Mouse (Mus musculus): ENCODE results near the gene Adra2c.

Gene Adra2c

DNA sequence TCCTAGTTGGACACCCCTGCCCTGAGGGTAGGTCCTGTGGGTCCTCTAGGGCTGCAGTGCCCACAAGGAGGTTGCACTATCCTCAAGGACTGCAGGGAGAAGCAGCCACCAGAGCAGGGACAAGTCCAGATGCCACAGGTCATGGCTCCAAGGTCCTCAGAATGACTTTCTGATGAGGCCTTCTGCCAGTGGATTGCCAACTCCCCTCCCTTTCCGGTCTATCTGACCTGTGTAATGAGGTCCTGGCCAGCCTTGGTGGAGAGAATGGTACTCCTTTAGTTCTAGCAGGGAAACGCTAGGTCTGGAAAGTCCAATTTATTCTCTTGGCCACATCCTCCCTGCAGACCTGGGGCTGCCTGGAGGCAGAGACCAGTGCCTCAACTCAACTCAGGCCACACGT, at the start of gene Adra2c:
Adra2c (plus strand) TSS at position 301 of the 400 bp plus-strand sequence.
- no peak for DNase-seq (ENCODE audit: low read depth, low spot score)

DNA sequence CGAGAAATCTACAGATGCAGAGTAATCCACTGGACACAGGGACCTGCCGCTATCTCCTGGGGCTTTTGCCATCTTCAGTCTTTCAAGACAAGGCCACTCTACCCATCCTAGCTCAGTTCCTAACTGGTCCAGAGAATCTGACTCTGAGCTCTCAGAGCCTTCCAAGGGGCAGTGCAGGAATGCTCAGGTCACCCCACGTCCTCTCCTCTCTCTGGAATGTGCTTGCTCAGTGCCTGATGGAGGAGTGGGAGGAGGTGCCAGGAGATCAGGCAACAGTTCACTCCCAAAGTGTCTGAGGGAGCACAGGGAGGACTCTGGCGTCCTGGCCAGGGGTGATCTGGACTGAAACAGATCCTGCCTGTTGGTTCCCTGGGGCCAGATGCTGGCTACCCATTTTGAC, 45.0 kb upstream of the Adra2c start:
- peak; percentile 9 for DNase-seq (ENCODE audit: low read depth, low spot score)

- DNase-seq (ENCODE audit: low read depth, low spot score) = no peak
Observed at GRCm38 (mm10) chr5:35237757-35238156, 40.4 kb upstream of the Adra2c start.

DNA sequence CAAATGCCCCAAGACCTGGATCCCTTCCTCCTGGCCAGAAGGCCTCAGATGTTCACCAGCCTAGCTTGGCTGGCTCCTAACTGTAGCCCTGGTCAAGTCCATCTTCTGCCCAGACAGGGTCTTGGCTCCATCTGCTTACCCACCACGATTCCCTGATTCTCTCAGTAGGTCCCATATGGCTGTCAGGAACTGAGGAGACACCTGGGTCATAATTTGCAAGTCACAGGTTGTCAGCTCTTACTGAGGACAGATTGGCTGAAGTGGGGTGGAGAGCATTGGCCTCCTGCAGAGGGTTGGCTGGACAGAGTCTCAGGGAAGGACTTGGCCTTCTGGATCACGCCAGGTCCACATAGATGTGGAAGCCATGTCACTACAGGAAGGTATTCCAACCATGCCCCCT, 39.5 kb upstream of the Adra2c start:
- no peak for DNase-seq (ENCODE audit: low read depth, low spot score)

DNA sequence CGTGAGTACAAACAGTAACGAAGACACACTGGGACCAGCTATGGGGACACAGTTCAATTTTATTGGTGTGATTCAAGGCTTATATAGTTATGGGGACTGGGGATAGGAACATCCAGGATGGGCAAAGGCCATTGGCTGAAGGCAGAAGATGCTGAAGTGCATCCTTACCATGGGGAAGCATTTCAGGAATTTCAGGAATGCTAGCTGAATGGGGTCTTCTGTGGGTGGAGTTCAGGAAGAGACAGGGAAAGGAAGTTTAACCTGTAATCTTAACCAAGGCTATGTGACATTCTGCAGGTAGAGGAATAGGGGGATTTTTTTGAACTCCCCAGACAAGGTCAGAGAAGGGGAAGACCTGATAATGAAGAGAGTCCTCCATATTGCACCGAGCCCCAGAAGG, 36.6 kb upstream of the Adra2c start:
- DNase-seq (ENCODE audit: low read depth, low spot score) = no peak

DNA sequence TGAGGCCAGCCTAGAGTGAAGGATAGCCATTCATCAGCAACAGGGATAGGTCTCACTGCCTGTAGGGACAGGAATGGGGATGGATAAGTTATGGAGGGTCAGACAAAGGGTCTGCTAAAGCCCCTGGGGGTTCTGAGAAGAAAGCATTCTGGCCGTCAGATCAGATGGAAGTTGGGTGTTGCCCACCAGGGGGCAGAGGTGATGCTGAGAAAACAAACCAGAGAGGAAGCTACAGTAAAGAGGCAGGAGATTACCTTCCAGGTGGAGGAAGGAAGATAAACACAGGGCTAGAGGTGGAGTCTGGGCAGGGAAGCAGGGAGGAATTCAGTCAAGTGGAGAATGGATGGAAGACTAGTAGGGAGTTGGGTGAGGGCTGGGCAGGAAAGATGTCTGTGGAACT, 33.9 kb upstream of the Adra2c start:
- DNase-seq (ENCODE audit: low read depth, low spot score) = peak; percentile 25

DNA sequence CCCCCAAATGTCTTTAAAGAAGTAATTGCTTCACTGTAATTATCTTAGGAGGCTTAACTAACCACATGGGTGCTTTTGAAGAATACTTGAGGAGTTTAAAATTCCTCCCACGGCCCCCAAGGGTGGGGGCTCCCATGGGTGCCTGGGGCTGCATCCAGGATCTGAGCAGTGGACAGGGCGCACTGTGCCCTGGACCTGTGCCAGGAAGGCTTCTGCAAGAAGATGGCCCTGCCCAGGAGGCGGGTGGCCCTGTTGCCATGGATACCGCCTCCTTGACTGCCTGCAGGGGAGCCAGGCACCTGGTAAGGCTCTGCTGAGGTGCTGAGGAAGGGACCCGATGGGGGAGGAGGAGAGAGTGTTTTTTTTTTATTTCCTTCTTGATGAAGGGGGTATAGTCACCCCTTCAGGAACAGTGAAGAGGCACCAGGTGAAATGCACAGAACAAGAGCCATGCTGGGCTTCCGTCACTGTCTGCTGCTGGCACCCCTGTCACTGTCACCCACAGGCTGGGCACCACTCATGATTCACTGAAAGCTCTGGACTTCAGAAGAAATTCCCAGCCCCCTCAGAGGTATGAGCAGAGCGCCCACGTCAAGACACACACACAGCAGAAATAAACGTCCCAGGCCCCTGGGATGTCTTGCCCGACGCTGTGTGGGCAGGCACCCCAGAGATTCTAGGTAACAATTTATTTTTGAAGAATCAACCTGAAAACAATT, 32.4 kb upstream of the Adra2c start:
- DNase-seq (ENCODE audit: low read depth, low spot score) = no peak

DNA sequence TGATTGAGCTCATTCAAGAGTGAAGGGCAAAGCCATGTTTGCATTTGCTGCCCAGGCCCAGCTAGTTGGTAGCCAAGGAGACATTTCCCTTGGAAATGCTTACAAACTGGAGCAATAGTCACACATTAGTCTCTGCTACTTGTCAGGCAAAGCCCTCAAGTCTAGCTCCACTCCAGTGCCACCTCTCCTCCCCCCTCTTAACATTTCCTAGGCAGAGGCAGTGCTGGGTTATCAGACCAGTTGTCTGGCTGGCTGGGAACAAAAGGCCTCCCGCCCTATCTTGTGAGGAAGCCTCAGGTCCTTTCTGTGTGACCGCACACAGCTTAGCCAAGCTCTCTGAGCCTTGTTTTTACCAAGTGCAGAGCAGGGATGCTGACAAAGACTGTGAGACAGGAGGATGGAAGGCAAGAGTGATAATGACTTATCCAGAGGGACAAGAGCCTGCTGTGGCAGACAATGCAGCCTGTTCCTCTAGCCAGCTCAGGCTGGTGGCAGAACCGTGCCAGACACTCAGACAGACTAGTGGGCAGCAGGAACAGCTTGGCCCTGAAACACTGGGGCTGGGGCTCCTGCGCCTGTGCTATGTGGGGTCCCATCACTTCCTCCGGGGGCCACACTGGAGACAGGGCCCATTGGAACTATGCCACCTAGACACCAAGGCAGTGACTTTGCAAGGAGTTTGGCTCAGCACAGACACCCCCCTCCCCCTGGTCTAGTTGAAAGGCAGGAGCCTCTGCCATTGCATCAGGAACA, 23.0 kb upstream of the Adra2c start:
- DNase-seq (ENCODE audit: low read depth, low spot score) = no peak

DNA sequence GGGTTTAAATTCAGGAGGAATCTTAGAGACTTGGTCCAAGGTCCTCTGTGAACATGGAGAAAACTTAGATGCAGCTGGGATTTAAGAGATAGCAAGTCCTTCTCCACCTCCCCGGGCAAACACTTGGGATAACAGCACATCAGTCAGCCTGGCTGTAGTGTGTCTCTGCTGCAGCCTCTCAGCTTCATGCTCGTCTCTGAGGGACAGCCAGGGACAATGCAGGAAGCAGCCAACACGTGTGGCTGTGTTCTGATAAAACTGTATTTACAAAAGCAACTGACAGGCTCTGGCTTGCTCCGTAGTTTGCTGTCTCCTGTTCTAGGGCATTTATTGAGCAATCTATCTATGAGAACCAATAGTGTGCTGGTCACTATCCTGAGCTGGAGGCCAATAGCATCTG, 14.4 kb upstream of the Adra2c start:
- DNase-seq (ENCODE audit: low read depth, low spot score) = no peak

DNA sequence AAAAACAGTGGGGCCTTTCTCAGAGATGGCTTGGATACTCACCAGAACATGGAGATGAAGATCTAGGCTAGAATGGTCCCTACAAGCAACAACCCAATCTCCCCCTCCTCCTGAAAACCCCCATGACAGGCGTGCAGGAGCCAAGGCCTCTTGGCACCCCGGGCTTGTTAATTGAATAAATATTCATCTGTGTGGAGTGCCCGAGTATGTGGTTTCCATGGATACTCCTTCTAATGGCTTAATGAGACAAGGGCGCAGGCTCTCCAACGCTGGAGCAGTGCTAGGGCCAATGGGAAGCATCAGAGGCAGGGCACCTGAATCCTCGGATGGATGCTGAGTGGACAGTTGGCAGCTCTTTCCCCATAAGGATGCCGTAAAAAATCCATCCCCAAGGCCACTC, 10.6 kb upstream of the Adra2c start:
- no peak for DNase-seq (ENCODE audit: low read depth, low spot score)

GRCm38 (mm10) chr5:35275356-35275755, 2.8 kb upstream of the Adra2c start:
- no peak for DNase-seq (ENCODE audit: low read depth, low spot score)

- DNase-seq (ENCODE audit: low read depth, low spot score) = no peak
Observed at GRCm38 (mm10) chr5:35278741-35279695, 899 bp downstream of the Adra2c start.

DNA sequence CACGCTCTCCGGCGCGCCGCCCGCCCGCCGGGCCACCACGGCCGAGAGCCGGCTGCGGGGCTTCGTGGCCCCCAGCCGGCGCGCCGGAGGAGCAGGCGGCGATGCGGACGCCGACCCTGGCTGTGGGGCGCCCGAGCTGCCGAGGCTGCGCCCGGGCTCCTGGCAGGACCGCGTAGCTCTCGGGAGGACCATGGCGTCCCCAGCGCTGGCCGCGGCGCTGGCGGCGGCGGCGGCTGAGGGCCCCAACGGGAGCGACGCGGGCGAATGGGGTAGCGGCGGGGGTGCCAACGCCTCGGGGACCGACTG, 1.5 kb downstream of the Adra2c start:
- no peak for DNase-seq (ENCODE audit: low read depth, low spot score)

DNA sequence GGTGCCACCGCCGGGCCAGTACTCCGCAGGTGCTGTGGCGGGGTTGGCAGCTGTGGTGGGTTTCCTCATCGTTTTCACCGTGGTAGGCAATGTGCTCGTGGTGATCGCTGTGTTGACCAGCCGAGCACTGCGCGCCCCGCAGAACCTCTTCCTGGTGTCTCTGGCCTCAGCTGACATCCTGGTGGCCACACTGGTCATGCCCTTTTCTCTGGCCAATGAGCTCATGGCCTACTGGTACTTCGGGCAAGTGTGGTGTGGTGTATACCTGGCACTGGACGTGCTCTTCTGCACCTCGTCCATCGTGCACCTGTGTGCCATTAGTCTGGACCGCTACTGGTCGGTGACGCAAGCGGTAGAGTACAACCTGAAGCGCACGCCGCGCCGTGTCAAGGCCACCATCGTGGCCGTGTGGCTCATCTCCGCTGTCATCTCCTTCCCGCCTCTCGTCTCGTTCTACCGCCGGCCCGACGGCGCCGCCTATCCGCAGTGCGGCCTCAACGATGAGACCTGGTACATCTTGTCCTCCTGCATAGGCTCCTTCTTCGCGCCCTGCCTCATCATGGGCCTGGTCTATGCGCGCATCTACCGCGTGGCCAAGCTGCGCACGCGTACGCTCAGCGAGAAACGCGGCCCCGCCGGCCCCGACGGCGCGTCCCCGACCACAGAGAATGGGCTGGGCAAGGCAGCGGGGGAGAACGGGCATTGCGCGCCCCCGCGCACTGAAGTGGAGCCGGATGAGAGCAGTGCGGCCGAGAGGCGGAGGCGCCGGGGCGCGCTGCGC, 2.1 kb downstream of the Adra2c start:
- no peak for DNase-seq (ENCODE audit: low read depth, low spot score)

- no peak for DNase-seq (ENCODE audit: low read depth, low spot score)
Observed at GRCm38 (mm10) chr5:35280783-35281165, 2.7 kb downstream of the Adra2c start.

GRCm38 (mm10) chr5:35285281-35285680, 7.2 kb downstream of the Adra2c start:
- DNase-seq (ENCODE audit: low read depth, low spot score) = peak; percentile 35

GRCm38 (mm10) chr5:35286190-35286589, 8.1 kb downstream of the Adra2c start:
- no peak for DNase-seq (ENCODE audit: low read depth, low spot score)

- DNase-seq (ENCODE audit: low read depth, low spot score) = peak; percentile 40
Observed at GRCm38 (mm10) chr5:35299621-35300020, 21.5 kb downstream of the Adra2c start.

- DNase-seq (ENCODE audit: low read depth, low spot score) = no peak
Observed at GRCm38 (mm10) chr5:35304191-35304590, 26.1 kb downstream of the Adra2c start.

DNA sequence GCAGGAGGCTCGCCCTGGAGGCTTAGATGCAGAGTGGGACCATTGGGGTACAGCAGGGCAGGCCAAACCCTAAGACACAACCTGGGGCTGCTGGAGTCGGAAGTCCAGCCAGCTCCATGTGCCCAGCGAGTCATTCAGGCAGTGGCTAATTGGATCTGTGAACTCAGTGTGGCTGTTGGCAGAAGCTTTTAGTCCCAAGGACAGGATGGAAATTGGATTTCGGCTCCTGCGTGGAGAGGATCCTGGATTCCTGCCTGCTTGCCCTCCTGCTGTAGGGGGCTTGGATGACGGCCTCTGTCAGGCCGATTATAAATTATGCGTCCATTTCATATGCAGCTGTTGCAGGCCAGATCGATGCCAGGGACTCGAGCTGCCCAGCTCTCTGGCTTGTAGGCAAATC, 27.2 kb downstream of the Adra2c start:
- no peak for DNase-seq (ENCODE audit: low read depth, low spot score)

DNA sequence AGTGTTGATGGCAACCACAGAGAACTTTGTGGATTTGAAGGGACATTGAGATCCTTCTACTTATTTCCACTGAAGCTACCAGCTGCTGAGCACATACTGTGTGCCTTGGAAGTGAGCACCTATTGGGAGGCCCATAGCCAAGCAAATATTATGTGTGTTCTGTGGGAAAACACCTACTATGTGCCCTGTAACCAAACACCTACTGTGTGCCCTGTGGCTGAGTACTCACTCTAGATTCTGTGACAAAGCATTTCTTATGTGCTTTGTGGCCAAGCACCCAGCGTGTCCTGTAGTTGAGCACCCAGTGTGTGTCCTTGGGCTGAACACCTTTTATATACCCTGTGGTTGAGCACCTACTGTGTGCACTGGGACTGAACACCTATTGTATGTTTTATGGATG, 28.6 kb downstream of the Adra2c start:
- no peak for DNase-seq (ENCODE audit: low read depth, low spot score)

GRCm38 (mm10) chr5:35309853-35310252, 31.7 kb downstream of the Adra2c start:
- no peak for DNase-seq (ENCODE audit: low read depth, low spot score)

Data from 3T3-L1 (cell line).